Mouse (Mus musculus): Measurements from ENCODE around the gene Lbhd2.

The Lbhd2 gene

DNA sequence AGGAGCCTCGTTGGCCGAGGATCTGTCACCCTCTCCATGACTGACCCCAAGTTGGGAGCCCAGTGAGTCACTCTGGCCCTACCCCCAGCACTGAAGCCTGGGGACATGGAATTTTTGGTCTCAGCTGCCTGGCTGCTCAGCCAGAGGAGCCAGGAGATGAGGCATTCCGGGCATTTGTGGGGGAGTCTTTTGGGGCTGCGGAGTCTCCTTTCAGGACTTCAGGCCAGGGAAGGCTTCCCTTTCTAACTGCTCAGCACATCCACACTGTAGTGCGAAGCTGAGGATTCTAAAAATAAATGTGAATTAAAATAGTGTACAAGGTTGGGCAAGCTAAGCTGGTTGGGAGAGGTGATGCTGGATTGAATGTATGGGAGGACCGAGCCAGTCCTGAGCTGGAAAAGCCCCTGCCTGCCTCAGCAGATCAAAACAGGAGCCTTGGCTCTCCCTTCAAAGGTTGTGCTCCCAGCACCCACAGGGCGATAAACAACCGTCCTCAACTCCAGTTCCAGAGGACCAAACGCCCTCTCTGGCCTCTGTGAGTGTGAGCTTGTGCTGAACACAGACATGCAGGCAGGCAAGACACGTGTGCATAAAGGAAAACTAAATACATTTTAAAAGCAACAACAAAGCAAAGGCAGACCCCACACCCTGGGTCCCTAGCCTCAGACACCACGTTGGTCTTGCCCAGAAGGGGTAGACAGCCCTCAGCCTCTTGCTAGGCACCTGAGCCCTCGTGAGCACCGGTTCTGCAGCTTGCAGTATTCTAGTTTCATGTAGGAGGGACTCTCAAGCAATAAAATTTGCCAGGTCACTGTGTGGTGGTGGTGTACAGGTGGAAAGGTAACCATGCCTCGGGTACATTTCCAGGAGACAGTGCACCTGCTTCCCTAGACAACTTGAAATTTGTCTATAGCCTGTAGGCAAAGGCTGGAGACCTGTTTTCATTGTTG is 24.5 kb downstream of the Lbhd2 start:
- no peak for DNase-seq (ENCODE audit: low read depth, low spot score)

DNA sequence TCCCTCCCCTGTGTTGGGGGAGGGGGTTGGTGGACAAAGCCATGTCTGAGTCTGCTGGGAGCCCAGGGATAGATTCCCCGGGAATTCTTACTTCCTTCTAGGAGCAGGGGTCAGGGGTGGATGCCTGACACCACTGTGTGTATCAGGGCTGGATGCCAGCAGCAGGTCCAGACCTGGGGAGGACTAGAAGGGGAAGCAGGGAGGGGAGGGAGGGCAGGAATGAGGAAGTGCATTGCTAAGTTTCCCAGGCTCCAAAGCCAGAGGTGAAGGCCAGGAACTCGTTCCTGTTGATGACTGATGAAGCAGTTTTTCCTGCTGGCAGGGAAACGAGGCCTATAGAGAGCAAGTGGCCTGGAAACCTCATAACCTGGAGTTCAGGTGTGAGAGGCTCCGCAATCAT is 25.5 kb downstream of the Lbhd2 start:
- no peak for DNase-seq (ENCODE audit: low read depth, low spot score)

DNA sequence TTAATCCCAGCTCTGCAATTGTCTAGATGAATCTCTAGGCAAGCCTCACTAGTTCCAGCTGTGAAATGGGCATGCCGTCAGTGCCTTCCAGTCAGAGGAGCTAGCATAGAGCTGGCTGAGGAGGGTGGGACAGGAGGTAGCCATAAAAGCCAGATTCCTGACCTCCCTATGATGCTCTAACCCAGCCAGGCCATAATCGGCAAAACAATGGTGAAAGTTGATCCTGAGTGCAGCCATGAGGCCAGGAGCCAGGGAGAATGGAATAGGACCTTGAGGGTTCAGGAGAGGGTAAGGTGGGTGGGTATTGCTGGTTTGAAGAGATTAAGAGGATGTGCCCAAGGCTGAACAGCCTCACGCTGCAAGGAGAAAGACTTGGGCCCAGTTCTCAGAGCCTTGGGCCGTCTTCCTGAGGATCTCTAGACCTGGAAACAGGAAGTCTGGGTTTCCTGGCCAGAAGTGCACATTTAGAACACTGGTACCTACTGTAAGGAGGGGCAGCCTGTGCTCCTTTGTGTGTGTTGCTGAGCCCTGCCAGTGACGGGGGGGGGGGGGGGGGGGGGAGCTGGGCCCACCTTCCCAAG is 26.2 kb downstream of the Lbhd2 start:
- DNase-seq (ENCODE audit: low read depth, low spot score), result no peak

DNA sequence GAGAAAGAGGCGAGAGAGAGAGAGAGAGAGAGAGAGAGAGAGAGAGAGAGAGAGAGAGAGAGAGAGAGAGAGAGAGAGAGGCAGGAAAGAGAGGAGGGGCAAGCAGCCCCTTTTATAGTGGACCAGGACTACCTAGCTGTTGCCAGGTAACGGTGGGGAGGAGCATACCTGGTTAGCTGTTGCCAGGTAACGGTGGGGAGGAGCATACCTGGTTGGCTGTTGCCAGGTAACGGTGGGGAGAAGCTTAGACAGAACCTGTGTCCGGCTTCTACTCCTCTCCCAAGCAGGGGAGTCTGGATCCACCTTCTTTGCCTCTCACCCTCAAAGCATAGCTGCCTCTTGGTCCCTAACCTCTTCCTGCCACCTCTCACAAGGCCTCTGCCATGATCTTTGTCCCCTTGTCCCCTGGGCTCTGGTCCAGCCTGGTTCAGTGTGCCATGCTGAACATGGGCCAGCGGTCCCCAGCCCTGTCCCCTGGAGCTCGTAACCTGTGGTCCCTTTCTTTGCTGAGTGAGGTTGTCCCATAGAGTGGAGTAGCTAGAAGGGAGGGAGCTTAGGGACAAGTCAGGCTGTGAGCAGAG is 27.6 kb downstream of the Lbhd2 start:
- DNase-seq (ENCODE audit: low read depth, low spot score), result no peak

DNA sequence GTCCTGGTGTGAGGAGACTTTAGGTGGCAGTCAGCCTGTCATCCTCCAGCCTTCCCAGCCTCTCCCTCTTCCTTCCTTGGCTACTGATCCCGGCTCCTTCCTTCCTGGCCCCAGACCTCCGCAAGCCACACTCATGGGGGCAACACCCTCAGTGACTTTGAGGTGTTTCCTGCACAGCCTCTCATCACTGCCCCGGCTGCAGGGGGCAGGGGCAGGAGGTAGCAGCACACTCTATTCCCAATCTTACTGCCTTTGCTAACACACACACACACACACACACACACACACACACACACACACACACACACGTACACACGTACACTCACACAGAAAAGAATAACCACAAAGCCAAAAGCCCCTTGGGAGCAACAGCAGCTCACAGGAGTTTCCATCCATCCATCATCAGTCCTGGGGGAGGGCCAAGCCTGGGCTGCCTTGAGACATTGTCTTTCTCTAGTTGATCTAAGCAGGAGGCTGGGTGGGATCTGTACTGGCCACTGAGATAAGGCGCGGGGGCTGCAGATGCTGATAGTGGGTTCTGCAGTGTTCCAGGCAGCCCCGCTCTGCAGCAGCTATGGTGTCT is 28.2 kb downstream of the Lbhd2 start:
- DNase-seq (ENCODE audit: low read depth, low spot score), result no peak

DNA sequence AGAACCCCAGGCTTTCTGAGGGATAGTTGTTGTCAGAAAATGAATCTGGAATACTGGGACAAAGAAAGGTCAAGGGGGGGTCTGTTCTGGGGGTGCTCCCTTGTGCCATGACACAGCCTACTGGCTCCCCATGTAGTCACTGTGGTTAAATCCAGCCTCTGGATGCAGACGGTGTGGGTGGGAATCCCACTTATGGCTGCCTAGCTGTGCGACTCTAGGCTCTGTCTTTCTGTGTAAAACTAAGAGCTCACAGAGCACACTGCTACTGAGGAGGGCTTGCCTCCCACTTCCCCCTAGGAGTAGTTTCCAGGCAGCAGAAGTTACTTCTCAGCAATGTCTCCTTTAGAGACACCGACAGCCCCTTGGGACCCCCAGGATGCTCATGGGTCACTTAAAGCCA is 29.6 kb downstream of the Lbhd2 start:
- DNase-seq (ENCODE audit: low read depth, low spot score), result no peak

DNA sequence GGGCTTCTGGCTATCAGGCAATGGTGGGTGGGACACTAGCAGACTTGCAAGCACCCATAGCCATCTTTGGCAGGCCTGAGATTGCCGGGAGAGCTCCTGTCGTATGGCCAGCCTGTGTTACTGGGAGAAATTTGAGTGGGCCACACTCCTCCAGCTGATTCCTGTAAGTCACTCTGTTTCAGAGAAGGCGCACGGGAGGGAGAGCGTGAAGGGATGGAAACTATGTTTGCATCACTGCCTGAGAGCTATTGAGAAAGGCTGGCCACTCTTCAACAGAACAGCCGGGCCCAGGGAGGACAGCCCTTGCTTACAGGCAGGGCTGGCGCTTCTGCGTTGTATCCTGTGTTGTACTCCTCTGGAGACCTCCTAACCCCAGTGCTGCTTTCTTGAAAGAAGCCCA is 30.0 kb downstream of the Lbhd2 start:
- DNase-seq (ENCODE audit: low read depth, low spot score), result no peak

DNA sequence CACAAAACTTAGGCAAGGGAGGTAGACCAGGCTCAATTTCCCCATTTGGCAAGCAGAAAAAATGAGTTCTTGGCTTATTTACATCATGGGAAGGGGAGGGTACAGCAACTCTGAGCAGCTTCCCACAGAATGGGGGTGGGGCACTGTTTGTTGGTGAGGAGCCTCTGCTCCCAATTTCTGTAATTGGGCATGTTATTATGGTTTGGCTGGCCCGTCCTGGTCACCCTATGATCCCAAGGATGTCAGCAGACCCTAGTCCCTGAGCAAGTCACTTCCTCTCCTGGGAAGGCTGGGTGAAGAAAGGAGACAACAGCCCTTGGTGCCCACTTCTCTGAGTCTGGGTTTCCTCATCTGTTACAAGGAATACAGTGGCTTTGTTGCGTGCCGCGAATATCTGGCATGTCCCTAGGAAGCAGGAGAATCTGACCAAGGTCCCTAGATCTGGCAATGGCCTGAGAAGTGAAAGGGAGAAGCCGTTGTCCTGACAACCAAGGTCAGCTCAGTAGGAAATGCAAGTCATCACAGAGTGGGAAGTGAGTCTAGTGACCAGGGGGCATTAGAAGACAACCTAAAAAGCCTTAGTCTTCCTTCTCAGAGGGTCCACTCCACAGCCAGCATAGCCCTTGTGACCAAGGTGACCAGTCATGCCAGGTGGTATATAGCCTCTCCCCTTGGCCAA is 30.8 kb downstream of the Lbhd2 start:
- no peak for DNase-seq (ENCODE audit: low read depth, low spot score)

DNA sequence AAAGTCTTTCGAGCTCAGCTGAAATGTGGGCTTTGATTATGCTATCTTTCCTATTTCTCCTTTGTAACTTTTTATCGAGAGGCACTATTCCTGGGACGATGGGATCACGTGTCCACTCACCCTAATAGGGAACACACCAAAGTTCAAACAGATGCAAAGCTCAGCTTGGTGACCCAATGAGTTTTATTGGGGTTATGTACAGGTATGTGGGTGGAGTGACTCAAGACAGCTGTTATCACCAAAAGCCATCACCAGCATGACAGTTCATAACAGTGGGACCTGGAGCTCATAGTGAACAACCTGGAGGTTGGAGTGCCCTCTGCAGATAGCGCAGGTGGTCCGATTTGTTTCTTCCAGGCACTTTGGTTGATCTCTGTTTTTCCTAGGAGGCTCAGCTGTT is 32.2 kb downstream of the Lbhd2 start:
- DNase-seq (ENCODE audit: low read depth, low spot score), result no peak

DNA sequence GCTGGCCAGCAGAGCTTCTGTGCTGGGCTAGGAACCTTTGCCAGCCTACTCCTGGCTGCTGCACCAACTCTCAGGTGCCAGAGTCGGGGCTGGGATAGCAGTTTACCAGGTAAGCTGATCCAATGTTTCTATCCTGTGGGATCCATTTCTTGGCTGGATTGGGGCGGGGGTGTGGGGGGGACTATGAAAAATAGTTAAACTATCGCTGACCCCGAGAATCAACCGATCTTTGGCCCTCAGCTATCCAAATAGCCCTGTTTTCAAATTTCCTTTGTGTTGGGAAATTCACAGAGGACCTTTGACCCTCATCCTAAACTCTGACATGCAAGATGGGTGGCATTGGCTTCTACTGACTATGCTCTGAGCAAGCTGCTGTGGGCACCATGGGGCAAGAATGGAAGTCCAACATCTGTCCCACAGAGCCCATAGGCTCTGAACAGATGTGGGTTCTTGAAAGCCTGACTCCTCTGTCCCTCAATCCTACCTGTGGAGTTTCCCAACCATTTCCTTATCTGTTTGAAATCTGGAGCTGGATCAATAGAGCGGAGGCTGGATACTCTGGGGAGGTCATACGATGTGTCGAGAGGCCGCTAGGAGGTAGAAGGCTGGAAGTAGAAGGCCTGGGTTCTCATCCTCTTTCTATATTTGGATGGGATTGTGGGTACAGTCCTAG is 34.2 kb downstream of the Lbhd2 start:
- DNase-seq (ENCODE audit: low read depth, low spot score), result no peak

DNA sequence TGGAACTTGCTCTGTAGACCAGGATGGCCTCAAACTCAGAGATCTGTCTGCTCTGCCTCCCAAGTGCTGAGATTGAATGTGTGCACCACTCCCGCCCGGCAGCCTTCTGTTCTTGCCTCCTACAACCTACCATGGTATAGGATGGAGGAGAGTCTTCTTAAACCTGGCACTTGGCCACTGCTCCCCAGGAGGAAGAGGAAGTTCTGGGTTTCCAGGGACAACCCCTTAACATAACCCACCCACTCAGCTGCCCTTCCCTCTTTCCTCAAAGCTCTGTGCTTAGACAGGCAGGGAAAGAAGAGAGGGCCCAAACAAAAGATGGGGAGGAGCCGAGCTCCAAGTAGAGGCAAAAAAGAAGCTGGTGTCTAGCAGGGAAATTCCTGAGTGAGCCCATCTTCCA is 34.9 kb downstream of the Lbhd2 start:
- DNase-seq (ENCODE audit: low read depth, low spot score), result no peak

DNA sequence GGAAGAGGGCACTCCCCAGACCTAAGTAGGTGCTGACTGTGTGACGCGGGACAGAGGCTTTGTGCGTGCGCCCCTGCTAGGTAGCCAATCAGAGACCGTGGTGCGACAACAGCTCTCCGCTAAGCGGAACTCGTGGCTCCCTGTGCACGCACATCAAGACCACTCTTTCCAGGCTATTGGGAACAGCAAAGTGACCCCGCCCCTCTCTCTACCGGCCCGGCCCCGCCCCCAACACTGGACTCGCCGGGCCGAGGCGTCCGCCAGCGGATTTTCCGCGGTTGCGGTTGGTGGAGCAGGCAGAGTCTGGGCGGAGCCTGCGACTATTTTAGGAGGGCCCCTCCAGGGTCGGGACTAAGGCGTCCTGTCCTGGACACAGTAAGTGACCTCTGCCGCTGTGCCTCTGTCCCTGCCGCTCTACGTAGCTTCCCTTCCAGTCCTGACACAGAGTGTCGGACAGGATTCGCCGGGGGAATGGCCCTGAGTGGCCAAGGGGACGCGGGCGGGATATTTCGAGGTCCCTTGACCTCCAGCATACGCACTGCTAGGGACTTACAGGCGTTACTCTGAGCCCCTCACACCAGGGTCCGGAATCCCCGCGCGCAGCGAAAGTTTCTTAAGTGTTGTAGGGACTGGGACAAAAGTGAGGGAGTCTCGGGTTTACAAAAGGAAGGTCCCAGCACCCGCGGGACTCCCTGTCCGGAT is 35.9 kb downstream of the Lbhd2 start, which contains the start of gene Tnfaip2:
Gene Tnfaip2, plus strand, starts transcription at position 161 of the 702 bp plus-strand sequence.
- no peak for DNase-seq (ENCODE audit: low read depth, low spot score)

DNA sequence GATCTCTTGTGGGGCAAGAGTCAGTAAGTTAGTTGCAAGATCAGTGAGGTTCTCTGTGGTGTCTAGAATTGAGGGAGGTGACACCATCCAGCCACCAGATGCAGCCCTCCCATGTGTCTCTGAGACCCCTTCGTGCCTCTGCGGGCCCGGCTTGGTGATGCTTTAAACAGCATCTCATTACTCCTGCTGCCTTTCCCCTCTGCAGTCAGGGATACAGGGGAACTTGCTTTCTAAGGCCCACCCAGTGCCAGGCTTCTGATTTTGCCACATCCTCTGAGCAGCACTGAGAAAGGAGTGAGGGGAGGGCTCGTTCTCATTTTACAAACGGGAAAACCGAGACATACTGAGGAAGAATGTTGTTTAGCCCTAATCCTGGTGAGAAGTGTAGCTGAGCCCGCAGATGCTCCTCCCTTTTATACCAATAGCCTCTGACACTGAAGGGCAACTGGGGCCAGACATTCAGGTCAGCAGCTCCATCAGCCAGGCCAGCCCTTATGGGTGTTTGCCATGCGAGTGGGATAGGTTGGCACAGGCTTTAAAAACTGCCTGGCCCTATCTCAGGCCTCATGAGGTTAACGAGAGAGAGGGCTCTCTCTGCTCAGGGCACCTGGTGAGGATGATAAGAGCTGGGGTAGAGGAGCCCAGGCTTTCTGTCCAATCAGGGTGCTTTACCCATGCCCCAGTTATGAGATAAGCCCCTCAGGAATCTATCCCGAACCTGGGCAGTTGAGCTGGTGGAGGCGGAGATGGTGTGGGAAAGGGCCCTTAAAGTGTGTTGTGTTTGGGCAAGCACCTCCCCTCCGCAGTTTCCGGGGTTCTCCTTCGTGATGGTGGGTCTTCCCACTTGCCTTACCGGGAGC is 36.6 kb downstream of the Lbhd2 start:
- no peak for DNase-seq (ENCODE audit: low read depth, low spot score)

DNA sequence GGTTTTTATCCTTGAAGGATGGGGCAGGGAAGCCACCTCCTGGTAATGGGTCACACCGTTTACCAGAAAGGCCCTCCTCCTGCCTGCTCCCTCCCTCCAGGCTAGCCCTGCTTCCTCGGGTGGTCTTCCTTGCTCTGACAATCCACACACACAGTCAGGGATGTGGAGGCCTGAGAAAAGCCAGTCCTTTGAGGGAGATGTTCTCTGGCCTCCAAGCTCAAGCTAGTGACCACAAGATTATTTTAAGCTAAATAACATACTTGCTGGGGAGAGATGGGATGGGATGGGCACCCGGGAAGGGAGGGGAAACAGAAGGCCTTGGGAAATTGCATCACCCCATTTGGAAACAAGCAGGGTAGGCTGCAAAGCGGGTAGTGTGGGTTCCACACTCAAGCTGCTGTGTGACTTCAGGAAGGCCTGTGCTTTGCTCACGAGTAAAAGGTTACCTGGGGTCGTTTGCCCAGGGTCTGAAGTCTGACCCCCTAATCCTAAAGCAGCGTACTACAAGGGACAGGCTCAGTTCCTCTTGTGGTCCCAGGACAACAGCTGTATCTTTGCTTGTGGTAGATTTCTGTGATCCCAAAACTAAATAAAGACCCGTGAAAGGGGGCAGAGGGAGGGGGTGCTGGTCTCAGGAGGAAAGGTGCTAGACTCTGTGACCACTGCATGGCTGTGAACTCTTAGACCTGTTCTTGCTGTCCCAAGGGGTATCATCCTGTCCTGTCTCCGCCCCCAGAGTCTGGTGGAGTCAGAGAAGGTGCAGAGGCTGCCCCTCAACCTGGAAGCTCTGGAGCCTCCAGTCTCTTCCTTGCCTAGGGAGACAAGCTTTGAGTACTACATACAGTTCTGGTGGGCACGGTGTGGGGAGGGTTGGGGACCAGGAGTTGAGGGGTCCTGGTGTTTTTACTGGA is 37.6 kb downstream of the Lbhd2 start:
- no peak for DNase-seq (ENCODE audit: low read depth, low spot score)

DNA sequence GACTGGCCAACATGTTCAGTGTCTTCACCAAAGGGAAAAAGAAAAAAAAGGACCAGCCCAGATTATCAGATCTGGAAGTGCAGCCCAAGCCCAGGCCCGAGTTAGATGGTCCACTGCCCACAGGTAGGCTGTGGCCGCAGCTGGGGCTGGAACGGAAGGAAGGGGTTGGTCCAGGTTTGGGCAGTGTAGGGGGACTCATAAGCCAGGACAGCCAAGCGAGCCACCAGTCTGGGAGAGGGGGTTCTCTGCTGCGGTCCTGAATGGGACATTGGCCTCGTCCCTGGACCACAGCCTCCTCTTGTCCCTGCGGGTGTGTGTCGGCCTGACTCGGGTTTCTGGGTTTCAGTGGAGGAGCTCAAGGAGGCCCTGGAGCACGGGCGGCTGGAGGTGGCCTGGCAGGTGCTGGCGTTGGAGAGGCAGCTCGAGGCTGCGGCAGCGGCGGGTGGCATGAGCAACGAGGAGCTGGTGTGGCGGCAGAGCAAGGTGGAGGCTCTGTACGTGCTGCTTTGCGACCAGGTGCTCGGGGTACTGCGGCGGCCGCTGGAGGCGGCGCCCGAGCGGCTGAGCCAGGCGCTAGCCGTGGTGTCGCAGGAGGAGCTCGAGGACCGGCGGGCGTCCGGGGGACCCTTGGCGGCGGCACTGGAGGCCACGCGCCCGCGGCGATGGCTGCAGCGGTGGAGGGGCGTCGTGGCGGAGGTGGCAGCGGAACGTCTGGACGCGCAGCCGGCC is 38.7 kb downstream of the Lbhd2 start:
- no peak for DNase-seq (ENCODE audit: low read depth, low spot score)

DNA sequence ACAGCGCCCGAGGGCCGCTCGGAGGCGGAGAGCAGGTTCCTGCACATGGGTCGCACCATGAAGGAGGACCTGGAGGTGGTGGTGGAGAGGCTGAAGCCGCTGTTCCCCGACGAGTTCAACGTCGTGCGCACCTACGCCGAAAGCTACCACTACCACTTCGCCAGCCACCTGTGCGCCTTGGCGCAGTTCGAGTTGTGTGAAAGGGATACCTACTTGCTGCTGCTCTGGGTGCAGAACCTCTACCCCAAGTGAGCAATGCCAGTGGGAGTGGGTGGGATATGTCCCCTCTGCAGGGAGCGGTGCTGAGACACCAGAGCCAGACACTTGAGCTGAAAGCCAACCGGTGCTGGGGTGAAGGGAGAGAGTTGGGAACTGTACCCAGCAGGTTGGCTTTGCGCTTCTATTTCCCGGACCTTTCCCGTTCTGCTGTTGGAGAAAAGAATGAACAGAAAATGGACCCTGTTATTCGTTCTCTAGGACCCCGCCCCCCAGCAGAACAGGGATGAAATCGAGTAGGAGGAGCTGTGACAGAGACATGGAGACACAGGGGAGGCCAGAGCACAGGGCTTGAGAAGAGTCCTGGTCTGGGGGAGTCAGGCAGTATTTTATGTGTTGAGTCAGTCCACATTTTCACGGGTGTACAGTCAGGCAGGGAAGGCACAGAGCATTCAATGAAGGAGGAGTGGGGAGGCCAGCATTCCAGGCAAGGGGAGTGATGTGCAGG is 39.4 kb downstream of the Lbhd2 start:
- no peak for DNase-seq (ENCODE audit: low read depth, low spot score)

DNA sequence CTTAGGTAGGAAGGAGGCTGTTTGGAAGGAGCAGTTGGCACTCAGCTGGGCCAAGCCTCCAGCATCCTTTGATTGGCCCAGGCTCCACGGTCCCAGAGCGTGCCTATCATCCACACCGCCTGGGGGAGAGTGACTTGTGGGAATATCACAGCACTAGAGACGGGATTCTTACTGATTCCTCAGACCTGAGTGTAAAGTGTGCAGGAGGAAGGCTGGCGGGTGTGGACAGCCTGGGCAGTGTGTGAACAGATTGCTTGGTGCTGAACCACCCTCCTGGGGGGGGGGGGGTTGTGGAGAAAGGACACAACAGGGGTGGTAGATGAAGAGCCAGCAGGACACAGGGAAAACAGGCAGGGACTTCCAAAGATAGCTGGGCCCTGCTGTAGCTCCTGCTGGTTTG is 40.1 kb downstream of the Lbhd2 start:
- no peak for DNase-seq (ENCODE audit: low read depth, low spot score)

Measured in retina, adult 2 months (tissue).